Mouse (Mus musculus) cerebellum, adult (tissue): ENCODE results near the gene Rhox2c.
"Not testable (repeated sequence)": the region's sequence is repeated elsewhere in the genome, so short reads cannot be mapped to it uniquely, and the experiment has no call there.

Experiments
- ATAC-seq: cut with Nextera tagmentation; 2 replicates; pipeline ENCODE4 v1.9.2; 2017; ENCODE audit warnings: mild to moderate bottlenecking, moderate library complexity, mixed read lengths; ENCODE audit not compliant: insufficient number of reproducible peaks, low FRiP score, low TSS enrichment

Rhox2c gene

GRCm38 (mm10) chrX:37453380-37453779 lies at the start of gene Rhox2c:
TSS of gene Rhox2c (plus strand) at chrX:37453680.
- not testable (repeated sequence) for ATAC-seq

GRCm38 (mm10) chrX:37411767-37412166 lies 41.7 kb upstream of the Rhox2c start, which contains the start of gene Rhox2b:
TSS of gene Rhox2b (plus strand) at chrX:37412067.
- not testable (repeated sequence) for ATAC-seq

- not testable (repeated sequence) for ATAC-seq
These were observed 21.3 kb upstream of the Rhox2c start, which contains the start of gene Rhox4b for GRCm38 (mm10) chrX:37432194-37432593. TSS of gene Rhox4b (plus strand) at chrX:37432494.

- ATAC-seq = not testable (repeated sequence)
These were observed 4.8 kb downstream of the Rhox2c start, which contains the start of gene Rhox3c for GRCm38 (mm10) chrX:37458285-37458684. TSS of gene Rhox3c (plus strand) at chrX:37458585.

GRCm38 (mm10) chrX:37480037-37480436 lies 26.6 kb downstream of the Rhox2c start, which contains the start of gene Rhox4c:
TSS of gene Rhox4c (plus strand) at chrX:37480337.
- ATAC-seq = not testable (repeated sequence)

- ATAC-seq = not testable (repeated sequence)
These were observed 60.6 kb downstream of the Rhox2c start, which contains the start of gene Rhox4d for GRCm38 (mm10) chrX:37514059-37514458. TSS of gene Rhox4d (plus strand) at chrX:37514359.
